Mouse (Mus musculus): Measurements from ENCODE around the gene Lsm2.
"Not testable (repeated sequence)": the region's sequence is repeated elsewhere in the genome, so short reads cannot be mapped to it uniquely, and the experiment has no call there.

Lsm2 gene

DNA sequence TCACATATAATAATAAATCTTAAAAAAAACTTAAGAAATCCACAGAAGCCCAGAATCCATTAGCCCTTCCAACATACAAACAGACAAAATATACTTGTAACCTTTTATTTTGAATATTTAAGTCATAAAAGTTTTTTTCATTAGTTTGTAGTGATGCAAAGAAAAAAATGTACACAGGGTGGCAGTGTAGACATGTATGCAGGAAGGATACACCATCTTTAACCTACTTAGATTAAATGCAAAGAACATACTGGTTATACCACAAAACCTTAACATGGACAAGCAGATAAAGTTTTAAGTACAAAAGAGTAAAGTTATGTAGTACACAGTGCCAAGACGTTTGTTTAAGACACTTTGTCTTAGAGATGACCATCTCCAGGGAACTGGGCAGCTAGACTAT, 25.3 kb upstream of the Lsm2 start:
- no peak for DNase-seq (ENCODE audit: low read depth, low spot score)

DNA sequence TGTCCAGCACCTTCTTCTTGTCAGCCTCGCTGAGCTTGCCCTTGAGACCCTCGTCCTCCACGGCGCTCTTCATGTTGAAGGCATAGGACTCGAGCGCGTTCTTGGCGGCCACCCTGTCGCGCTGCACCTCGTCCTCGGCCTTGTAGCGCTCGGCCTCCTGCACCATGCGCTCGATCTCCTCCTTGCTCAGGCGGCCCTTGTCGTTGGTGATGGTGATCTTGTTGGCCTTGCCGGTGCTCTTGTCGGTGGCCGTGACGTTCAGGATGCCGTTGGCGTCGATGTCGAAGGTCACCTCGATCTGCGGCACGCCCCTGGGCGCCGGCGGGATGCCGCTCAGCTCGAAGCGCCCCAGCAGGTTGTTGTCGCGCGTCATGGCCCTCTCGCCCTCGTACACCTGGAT, 24.4 kb upstream of the Lsm2 start:
- not testable (repeated sequence) for DNase-seq (ENCODE audit: low read depth, low spot score)

DNA sequence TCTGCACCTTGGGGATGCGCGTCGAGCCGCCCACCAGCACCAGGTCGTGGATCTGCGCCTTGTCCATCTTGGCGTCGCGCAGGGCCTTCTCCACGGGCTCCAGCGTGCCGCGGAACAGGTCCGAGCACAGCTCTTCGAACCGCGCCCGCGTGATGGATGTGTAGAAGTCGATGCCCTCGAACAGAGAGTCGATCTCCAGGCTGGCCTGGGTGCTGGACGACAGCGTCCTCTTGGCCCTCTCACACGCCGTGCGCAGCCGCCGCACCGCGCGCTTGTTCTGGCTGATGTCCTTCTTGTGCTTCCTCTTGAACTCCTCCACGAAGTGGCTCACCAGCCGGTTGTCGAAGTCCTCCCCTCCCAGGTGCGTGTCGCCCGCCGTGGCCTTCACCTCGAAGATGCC, 23.7 kb upstream of the Lsm2 start:
- DNase-seq (ENCODE audit: low read depth, low spot score): not testable (repeated sequence)

DNA sequence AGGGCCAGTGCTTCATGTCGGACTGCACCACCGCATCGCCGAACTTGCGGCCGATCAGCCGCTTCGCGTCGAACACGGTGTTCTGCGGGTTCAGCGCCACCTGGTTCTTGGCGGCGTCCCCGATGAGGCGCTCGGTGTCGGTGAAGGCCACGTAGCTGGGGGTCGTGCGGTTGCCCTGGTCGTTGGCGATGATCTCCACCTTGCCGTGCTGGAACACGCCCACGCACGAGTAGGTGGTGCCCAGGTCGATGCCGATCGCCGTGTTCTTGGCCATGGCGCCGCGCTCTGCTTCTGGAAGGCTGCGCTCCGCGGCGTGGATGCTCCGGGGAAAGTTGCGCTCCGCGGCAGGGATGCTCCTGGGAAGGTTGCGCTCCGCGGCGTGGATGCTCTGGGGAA, 22.9 kb upstream of the Lsm2 start:
- DNase-seq (ENCODE audit: low read depth, low spot score): not testable (repeated sequence)

DNA sequence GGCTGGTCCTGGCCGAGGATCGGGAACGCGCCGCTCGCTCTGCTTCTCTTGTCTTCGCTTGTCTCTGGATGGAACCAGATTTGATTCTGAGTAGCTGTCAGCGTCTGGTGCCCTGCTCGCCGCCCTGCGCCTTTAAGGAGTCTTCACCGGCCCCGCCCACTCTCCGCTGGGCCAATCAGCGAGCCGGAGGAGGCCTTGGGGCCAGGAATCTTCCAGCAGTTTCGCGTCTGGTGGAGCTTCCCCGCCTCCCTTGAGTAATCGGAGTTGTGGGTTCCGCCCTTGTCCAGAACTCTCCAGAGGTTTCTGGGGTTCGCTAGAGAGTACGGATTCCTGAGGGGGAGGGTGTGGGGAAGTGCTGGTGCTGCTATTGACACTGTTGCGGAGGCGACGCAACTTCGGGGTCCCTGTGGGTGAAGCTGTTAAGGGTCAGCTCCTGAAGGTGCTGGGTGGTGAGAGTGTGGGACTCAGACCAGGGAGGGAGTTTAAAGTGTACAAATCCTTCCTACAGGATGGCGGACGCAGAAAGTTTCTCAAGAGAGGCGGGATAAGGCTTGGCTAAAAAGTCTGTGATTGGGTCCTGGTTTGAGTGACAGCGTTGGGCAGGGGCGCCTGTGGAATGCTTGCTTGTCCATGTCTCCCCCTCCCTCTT, 22.4 kb upstream of the Lsm2 start, which contains the start of gene Hspa1b:
Gene Hspa1b, minus strand, starts transcription at position 109 of the 649 bp plus-strand sequence.
- DNase-seq (ENCODE audit: low read depth, low spot score): not testable (repeated sequence)

DNA sequence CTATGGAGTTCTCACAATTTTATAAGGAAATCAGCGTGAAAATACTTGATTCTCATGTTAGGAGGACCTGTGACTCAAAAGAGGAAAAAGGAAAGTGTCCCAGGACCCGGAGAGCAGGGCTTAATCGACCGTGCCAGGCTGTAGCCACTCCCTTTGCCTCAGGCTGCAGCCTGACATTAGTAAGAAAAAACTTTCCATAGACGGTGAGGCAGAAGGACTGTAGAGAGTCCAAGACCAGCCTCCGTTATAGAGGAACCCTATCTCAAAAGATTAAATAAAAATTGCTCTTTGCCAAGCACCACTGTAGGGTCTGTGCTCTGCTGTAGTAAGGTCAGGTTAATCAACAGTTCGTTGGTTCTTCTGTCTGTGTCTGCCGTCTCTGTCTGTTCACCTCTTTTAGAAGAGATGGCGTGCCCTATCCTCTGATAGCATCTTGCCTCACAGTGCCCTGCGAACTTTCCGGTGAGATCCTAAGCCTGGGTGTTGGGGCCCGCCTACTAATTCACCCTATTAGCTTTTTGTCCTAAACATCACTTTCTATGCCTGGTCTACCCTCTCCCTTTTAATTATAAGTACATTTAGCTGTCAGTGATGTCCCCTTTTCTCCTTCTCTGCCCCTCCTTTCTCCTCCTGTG, 21.7 kb upstream of the Lsm2 start:
- DNase-seq (ENCODE audit: low read depth, low spot score): no peak

DNA sequence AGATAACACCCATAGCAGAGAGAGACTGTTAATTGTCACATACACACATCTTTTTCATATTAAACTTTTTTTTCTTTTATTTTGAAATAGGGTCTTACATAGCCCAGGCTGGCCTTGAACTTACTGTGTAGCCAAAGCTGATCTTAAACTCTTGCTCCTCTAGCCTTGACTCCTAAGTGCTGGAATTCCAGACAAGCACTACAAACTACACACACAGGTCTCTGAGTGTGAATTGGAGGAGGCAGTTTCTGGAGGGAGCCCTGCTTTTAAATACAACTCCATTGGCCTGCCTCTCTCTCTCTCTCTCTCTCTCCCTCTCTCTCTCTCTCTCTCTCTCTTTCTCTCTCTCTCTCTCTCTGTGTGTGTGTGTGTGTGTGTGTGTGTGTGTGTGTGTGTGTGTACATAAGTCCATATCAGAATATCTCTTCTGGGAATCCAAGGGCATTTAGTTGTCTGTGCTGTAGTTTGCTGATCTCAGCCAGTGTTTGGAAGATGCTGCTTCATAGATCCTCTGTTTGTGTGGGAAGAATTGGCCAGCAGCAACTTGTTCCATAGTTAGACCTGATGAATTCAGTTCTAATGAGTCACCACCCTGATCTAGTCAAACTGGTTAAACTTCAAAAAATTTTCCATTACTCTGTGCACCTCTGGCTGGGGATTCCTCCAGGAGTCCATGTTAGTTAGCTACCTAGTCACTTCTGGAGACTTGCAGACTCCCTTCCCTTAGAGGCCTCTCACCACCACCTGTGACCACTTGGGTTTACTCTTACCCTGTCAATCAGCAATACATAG, 20.8 kb upstream of the Lsm2 start:
- DNase-seq (ENCODE audit: low read depth, low spot score): no peak

DNA sequence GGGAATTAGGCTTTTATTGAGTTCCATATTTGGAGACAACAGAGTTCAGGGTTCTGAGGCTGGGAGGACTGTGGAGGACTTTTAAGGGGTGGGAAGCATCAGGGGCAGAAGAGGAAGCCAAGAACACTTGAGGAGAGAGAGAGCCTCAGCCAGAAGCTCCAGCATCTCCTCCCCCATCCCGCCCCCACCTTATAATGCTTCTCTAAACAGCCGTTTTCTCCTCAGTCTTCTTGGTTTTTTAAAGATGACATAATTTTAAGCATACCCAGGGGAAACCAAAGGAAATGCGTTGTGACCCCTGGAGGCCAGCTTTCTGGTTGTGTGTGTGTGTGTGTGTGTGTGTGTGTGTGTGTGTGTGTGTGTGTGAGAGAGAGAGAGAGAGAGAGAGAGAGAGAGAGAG, 19.5 kb upstream of the Lsm2 start:
- no peak for DNase-seq (ENCODE audit: low read depth, low spot score)

DNA sequence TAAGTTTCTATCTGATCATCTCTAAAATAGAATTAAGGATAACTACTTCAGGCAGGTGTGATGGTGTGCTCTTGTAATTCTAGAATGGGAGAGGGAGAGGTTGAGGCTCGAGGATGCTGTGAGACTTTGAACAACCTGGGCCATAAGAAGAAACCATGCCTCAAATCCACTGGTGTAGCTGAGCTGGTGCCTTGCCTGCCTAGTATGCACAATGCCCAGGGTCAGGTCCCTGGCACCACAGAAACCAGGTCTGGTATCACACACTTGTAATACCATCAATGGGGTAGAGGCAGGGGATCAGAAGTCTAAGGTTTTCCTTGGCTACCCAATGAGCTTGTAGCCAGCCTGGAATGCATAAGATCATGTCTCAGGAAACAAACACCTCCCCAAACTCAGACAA, 18.8 kb upstream of the Lsm2 start:
- no peak for DNase-seq (ENCODE audit: low read depth, low spot score)

DNA sequence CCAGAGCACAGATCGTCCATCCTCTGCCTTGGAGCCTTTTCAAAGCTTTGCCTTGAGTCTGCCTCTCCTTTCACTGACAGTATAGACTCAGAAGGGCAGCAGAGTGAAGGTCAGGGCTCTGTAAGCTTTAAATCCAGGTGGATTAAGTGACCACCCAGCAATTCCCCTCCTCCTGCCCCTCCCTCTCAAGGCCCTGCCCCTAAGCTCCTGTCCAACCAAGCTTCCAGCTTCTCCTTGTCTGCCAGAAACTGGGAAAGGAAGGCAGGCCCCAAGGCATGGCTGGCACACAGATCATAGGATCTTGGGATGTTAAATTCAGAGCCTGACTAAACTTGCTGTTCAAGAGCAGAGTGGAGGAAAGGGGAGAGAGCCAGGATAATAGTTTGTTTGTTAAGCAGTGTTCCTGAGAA, 17.0 kb upstream of the Lsm2 start:
- no peak for DNase-seq (ENCODE audit: low read depth, low spot score)

DNA sequence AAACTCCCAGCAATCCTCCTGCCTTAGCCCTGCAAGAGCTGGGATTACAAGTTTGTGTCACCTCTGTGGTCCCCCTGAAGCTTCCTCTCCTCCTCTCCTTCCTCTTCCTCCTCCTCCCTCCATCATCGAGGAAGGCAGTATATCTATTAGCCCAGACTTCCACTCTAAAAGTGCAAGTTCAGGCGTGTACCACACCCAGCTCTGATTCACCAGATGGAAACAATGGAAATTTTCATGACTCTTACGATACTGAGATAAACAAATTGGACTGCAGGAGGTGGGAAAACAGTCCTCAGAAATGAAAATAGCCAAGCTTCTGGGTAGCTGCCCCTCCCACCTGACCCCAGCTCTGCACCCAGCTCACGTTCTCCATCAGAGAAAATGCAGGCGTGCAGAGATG, 16.0 kb upstream of the Lsm2 start:
- DNase-seq (ENCODE audit: low read depth, low spot score): no peak

DNA sequence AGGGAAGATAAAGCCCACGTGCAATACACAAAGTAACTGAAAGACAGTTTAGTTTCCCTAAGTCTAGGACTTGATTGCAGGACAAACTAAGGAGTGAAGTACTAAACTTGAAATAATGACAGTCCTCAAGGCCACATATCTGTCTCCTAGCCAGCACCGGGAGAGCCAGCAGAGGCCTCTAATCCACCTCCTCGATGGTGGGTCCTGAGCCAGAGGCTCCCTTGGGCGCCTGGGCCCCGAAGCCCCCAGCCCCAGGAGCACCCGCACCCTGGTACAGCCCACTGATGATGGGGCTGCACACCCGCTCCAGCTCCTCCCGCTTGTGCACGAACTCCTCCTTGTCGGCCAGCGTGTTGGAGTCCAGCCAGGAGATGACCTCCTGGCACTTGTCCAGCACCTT, 11.8 kb upstream of the Lsm2 start, which contains the start of gene Gm20481:
Gene Gm20481, plus strand, starts transcription at position 91 of the 400 bp plus-strand sequence.
- DNase-seq (ENCODE audit: low read depth, low spot score): not testable (repeated sequence)

DNA sequence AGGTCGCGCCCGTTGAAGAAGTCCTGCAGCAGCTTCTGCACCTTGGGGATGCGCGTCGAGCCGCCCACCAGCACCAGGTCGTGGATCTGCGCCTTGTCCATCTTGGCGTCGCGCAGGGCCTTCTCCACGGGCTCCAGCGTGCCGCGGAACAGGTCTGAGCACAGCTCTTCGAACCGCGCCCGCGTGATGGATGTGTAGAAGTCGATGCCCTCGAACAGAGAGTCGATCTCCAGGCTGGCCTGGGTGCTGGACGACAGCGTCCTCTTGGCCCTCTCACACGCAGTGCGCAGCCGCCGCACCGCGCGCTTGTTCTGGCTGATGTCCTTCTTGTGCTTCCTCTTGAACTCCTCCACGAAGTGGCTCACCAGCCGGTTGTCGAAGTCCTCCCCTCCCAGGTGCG, 10.8 kb upstream of the Lsm2 start:
- DNase-seq (ENCODE audit: low read depth, low spot score): not testable (repeated sequence)

DNA sequence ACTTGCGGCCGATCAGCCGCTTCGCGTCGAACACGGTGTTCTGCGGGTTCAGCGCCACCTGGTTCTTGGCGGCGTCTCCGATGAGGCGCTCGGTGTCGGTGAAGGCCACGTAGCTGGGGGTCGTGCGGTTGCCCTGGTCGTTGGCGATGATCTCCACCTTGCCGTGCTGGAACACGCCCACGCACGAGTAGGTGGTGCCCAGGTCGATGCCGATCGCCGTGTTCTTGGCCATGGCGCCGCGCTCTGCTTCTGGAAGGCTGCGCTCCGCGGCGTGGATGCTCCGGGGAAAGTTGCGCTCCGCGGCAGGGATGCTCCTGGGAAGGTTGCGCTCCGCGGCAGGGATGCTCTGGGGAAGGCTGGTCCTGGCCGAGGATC, 10.0 kb upstream of the Lsm2 start:
- not testable (repeated sequence) for DNase-seq (ENCODE audit: low read depth, low spot score)

DNA sequence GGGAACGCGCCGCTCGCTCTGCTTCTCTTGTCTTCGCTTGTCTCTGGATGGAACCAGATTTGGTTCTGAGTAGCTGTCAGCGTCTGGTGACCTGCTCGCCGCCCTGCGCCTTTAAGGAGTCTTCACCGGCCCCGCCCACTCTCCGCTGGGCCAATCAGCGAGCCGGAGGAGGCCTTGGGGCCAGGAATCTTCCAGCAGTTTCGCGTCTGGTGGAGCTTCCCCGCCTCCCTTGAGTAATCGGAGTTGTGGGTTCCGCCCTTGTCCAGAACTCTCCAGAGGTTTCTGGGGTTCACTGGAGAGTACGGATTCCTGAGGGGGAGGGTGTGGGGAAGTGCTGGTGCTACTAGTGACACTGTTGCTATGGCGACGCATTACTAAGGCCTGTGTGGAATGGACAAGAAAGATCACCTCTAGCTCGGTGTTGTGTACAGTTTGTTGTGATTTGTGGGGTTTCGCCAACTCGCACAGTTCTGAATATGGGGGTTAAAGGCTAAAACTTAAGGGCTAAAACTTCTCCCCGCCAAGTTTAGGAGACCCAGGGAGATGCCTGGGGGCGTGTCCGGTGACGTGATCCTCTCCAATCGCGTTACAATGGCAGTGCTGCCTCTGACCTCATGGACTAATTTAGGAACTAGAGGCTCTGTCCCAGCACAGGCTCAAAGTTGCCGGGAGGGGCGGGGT, 9.5 kb upstream of the Lsm2 start, which contains the start of the genes Hspa1a and Hspa1l:
Gene Hspa1a, minus strand, starts transcription at position 88 of the 681 bp plus-strand sequence.
Gene Hspa1l, plus strand, starts transcription at position 635 of the 681 bp plus-strand sequence.
- not testable (repeated sequence) for DNase-seq (ENCODE audit: low read depth, low spot score)

DNA sequence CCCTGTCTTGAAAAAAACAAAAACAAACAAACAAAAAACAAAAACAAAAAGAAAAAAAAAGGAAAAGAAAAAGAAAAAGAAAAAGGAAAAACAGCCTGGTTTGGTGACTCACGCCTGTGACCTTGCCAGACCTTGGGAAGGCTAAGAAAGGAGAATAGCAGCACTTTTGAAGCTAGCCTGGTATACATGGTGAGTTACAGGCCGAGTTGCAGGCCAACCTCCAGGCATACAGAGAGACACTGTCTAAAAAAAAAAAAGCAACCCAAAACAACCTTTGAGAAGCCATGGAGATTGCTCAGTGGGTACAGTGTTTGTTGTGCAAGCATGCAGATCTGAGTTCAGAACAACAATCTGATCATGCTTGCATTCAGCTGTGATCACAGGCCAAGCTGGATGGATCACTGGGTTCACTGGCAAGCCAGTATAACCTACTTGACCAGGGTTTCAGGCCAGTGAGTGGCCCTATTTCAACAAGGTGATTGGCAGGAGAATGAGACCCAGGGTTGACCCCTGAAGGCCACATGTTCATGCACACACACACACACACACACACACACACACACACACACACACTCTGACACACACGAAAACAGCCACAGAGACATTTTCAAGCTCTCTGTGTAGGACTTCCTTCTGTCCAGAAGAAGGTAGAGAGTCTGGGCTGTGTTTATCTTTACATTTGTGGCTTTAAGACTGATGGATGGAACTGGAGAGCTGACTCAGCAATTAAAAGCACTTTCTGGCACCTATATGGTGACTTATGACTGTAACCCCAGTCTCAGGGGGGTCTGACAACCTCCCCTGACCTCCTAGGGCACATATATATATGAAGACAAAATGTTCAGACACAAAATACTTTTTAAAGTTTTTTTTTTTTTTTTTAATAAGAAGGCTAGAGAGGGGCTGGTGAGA, 5.8 kb upstream of the Lsm2 start:
- no peak for DNase-seq (ENCODE audit: low read depth, low spot score)

DNA sequence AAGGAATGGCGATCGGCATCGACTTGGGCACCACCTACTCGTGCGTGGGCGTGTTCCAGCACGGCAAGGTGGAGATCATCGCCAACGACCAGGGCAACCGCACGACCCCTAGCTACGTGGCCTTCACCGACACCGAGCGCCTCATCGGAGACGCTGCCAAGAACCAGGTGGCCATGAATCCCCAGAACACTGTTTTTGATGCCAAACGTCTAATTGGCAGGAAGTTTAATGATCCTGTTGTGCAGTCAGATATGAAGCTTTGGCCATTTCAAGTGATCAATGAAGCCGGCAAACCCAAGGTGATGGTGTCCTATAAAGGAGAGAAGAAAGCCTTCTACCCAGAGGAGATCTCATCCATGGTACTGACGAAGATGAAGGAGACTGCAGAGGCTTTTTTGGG, 4.7 kb upstream of the Lsm2 start:
- DNase-seq (ENCODE audit: low read depth, low spot score): no peak

DNA sequence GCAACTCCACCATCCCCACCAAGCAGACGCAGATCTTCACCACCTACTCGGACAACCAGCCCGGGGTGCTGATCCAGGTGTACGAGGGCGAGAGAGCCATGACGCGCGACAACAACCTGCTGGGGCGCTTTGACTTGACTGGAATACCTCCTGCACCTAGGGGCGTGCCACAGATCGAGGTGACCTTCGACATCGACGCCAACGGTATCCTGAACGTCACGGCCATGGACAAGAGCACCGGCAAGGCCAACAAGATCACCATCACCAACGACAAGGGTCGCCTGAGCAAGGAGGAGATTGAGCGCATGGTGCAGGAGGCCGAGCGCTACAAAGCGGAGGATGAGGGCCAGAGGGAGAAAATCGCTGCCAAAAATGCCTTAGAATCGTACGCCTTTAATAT, 3.4 kb upstream of the Lsm2 start:
- DNase-seq (ENCODE audit: low read depth, low spot score): no peak

DNA sequence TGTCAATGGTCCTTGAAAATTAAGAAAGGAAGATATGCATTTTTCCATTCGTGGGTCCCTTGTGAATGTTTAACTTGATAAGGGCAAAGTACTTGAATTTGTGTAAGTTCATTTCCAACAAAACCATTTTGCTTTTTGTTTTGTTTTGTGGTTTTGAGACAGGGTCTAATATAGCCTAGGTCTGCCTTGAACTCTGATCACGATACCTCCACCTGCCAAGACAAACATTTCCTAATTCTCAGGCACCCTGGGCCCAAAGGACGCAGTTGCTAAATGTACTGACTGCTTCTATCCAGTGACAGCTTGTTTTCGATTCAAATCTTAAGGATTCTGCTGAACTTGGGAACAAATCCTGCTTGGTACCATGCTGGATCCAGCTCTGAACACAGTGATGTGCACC, 2.0 kb upstream of the Lsm2 start:
- no peak for DNase-seq (ENCODE audit: low read depth, low spot score)

DNA sequence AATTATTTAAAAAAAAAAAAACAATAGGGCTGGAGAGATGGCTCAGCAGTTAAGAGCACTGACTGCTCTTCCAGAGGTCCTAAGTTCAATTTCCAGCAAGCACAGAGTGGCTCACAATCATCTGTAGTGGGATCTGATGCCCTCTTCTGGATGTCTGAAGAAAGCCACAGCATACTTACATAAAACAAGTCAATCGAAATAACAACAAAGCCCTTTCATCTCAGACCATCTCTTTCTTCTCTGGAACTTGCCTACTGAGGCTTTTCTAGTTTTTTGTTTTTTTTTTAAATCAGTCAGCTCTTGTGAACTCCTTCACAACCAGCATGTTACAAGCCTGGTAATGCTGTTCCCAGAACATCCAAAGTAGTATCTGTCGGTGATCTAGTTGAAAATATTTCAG, 1.0 kb upstream of the Lsm2 start:
- DNase-seq (ENCODE audit: low read depth, low spot score): no peak

DNA sequence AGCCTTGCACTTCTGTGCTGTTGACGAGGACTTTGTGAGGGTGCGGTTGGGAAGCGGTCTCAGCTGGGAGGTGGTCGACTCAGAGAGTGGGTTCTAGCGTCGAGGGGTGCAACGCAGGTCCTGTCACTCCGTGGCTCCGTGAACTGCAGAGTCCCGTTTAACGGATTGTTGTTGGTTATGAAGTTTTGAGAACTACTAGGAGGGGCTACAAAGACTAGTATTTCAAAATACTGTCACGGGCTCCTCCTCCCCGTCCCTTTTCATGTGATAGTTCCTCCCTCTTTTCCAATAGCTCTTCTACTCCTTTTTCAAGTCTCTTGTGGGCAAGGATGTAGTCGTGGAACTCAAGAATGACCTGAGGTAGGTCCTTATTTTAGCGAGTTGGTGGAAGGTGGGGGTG, 666 bp downstream of the Lsm2 start:
- DNase-seq (ENCODE audit: low read depth, low spot score): no peak
